Mouse (Mus musculus) embryonic facial prominence, embryonic 11.5 days (tissue): ENCODE measurements around the gene Tmem191c. TPM values are rescaled to one million over a fixed set of nuclear protein-coding genes. Genes with fewer than 3 reads are reported as not detected.

Source experiments
- ATAC-seq: fragments of 200-750 bp; cut with Nextera tagmentation; replicated peaks from 2 replicates; pipeline ENCODE4 v1.8.0; 2017; ENCODE audit warnings: low read depth; ENCODE audit not compliant: insufficient number of reproducible peaks, low FRiP score, low TSS enrichment
- DNase-seq: peaks from one replicate; pipeline ENCODE4 v3.0.0-alpha.2; 2015; ENCODE audit warnings: low spot score
- H3K27ac ChIP-seq: fragments of 300-500 bp; sonication (generic); replicated peaks from 2 replicates; pipeline ENCODE4 v1.5.1; 2014; ENCODE audit warnings: mild to moderate bottlenecking, low read depth, low read length, control low read depth
- H3K27me3 ChIP-seq: fragments of 300-500 bp; sonication (generic); 2 replicates; pipeline ENCODE4 v1.6.1; 2014; ENCODE audit warnings: mild to moderate bottlenecking, low read length, moderate library complexity, mixed read lengths; ENCODE audit not compliant: control insufficient read depth, insufficient read depth
- H3K36me3 ChIP-seq: fragments of 300-500 bp; sonication (generic); replicated peaks from 2 replicates; pipeline ENCODE4 v1.6.1; 2014; ENCODE audit warnings: low read depth, mild to moderate bottlenecking, low read length, moderate library complexity, mixed read lengths; ENCODE audit not compliant: control insufficient read depth, insufficient read depth
- H3K4me1 ChIP-seq: fragments of 300-500 bp; sonication (generic); 2 replicates; pipeline ENCODE4 v1.6.1; 2014; ENCODE audit warnings: low read length, mixed read lengths; ENCODE audit not compliant: control insufficient read depth, insufficient read depth
- H3K4me2 ChIP-seq: fragments of 300-500 bp; sonication (generic); 2 replicates; pipeline ENCODE4 v1.6.1; 2014; ENCODE audit warnings: low read depth, mild to moderate bottlenecking, control low read depth, low read length, moderate library complexity
- H3K4me3 ChIP-seq: fragments of 300-500 bp; sonication (generic); 2 replicates; pipeline ENCODE4 v1.5.1; 2014; ENCODE audit warnings: low read depth, low read length, control low read depth
- H3K9ac ChIP-seq: fragments of 300-500 bp; sonication (generic); replicated peaks from 2 replicates; pipeline ENCODE4 v1.6.1; 2014; ENCODE audit warnings: mild to moderate bottlenecking, control low read depth, low read length
- H3K9me3 ChIP-seq: fragments of 300-500 bp; sonication (generic); replicated peaks from 2 replicates; pipeline ENCODE4 v1.6.1; 2016; ENCODE audit warnings: mild to moderate bottlenecking, low read length, inconsistent platforms, mixed read lengths; ENCODE audit not compliant: control insufficient read depth
- WGBS: fragments of 180-500 bp; shearing (Covaris S2); extraction: QIAGEN DNeasy Blood & Tissue Kit; methylation state at CpG from one replicate; pipeline ENCODE4 v1.1.7; 2014; 5-methylcytosine and 5-hydroxymethylcytosine counted together
- polyA plus RNA-seq: library from polyadenylated mRNA; unstranded; fragments of >200 nt; fragmentation: Nextera tagmentation; extraction: Ambion mirVana; gene quantifications from 2 replicates; pipeline ENCODE4 v1.2.1, GENCODE M21; 2014

Gene Tmem191c
- polyA plus RNA-seq, 1 experiment from 2014 or later = 5.2 TPM

GRCm38 (mm10) chr16:17269872-17270271 is 6.0 kb upstream of the Tmem191c start:
- no peaks in the 10 kb centered on the region for H3K4me1 ChIP-seq
- peaks cover 2% of the 10 kb centered on the region; the same call in 1 of the 2 replicates for H3K9me3 ChIP-seq
- WGBS = 84% methylated on average over 5 of the region's 5 CpGs
- no peak overlapping the region for H3K4me3 ChIP-seq
- no peak overlapping the region for H3K4me2 ChIP-seq
- H3K27me3 ChIP-seq = no peaks in the 10 kb centered on the region
- DNase-seq (no peak), ATAC-seq (no peak)
- H3K36me3 ChIP-seq = no peaks in the 10 kb centered on the region
- no peak overlapping the region for H3K27ac ChIP-seq
- no peak overlapping the region for H3K9ac ChIP-seq

GRCm38 (mm10) chr16:17271124-17271523 is 4.8 kb upstream of the Tmem191c start:
- DNase-seq (no peak), ATAC-seq (no peak)
- Histone ChIP-seq H3K4me2 (no peak overlapping the region), H3K4me3 (no peak overlapping the region), H3K27me3 (no peaks in the 10 kb centered on the region), H3K36me3 (no peaks in the 10 kb centered on the region), H3K4me1 (no peaks in the 10 kb centered on the region), H3K27ac (no peak overlapping the region), H3K9me3 (peaks cover 2% of the 10 kb centered on the region; the same call in 1 of the 2 replicates), H3K9ac (no peak overlapping the region)
- 67% methylated on average over 4 of the region's 4 CpGs for WGBS

- H3K4me3 ChIP-seq = no peak overlapping the region
- no peak overlapping the region for H3K9ac ChIP-seq
- H3K36me3 ChIP-seq = no peaks in the 10 kb centered on the region
- peaks cover 2% of the 10 kb centered on the region for H3K27me3 ChIP-seq
- WGBS = 74% methylated on average over 6 of the region's 6 CpGs
- no peak overlapping the region for H3K27ac ChIP-seq
- ATAC-seq (no peak), DNase-seq (no peak)
- H3K4me1 ChIP-seq = peaks cover 2% of the 10 kb centered on the region; the same call in 1 of the 2 replicates
- H3K9me3 ChIP-seq = peaks cover 2% of the 10 kb centered on the region; the same call in 1 of the 2 replicates
- H3K4me2 ChIP-seq = no peak overlapping the region
Measured at GRCm38 (mm10) chr16:17271856-17272255, 4.0 kb upstream of the Tmem191c start.

- peak; percentile 75 for ATAC-seq
- H3K9ac ChIP-seq = peak overlapping the region; percentile 51; the same call in 1 of the 2 replicates
- peaks cover 20% of the 10 kb centered on the region for H3K27me3 ChIP-seq
- H3K27ac ChIP-seq = no peak overlapping the region
- H3K9me3 ChIP-seq = no peaks in the 10 kb centered on the region
- under 1% methylated on average over 62 of the region's 62 CpGs for WGBS
- H3K36me3 ChIP-seq = peaks cover 3% of the 10 kb centered on the region; the same call in 1 of the 2 replicates
- peaks cover 10% of the 10 kb centered on the region for H3K4me1 ChIP-seq
- H3K4me3 ChIP-seq = peak overlapping the region; percentile 53
- DNase-seq = peak; percentile 95
- peak overlapping the region; percentile 94 for H3K4me2 ChIP-seq
Measured at GRCm38 (mm10) chr16:17276164-17277151, 581 bp downstream of the Tmem191c start.

- DNase-seq = peak; percentile 67
- no peaks in the 10 kb centered on the region for H3K9me3 ChIP-seq
- H3K36me3 ChIP-seq = peaks cover 3% of the 10 kb centered on the region; the same call in 1 of the 2 replicates
- no peak overlapping the region for H3K27ac ChIP-seq
- peak overlapping the region; percentile 1; the same call in 1 of the 2 replicates for H3K9ac ChIP-seq
- H3K4me1 ChIP-seq = peaks cover 10% of the 10 kb centered on the region
- peak overlapping the region; percentile 94 for H3K4me2 ChIP-seq
- no peak for ATAC-seq
- peaks cover 20% of the 10 kb centered on the region for H3K27me3 ChIP-seq
- peak overlapping the region; percentile 53 for H3K4me3 ChIP-seq
- 1% methylated on average over 58 of the region's 61 CpGs for WGBS
Measured at GRCm38 (mm10) chr16:17277342-17278211, 1.7 kb downstream of the Tmem191c start.

GRCm38 (mm10) chr16:17280471-17280870 is 4.6 kb downstream of the Tmem191c start:
- DNase-seq (no peak), ATAC-seq (no peak)
- H3K4me2 ChIP-seq = no peak overlapping the region
- peaks cover 3% of the 10 kb centered on the region for H3K36me3 ChIP-seq
- no peaks in the 10 kb centered on the region for H3K9me3 ChIP-seq
- H3K27me3 ChIP-seq = peaks cover 20% of the 10 kb centered on the region
- 89% methylated on average over 11 of the region's 11 CpGs for WGBS
- H3K27ac ChIP-seq = no peak overlapping the region
- peaks cover 10% of the 10 kb centered on the region for H3K4me1 ChIP-seq
- H3K4me3 ChIP-seq = no peak overlapping the region
- H3K9ac ChIP-seq = no peak overlapping the region

GRCm38 (mm10) chr16:17283151-17283550 is 7.3 kb downstream of the Tmem191c start:
- Histone ChIP-seq H3K4me3 (no peak overlapping the region), H3K9me3 (no peaks in the 10 kb centered on the region), H3K4me2 (no peak overlapping the region), H3K27ac (no peak overlapping the region), H3K4me1 (no peaks in the 10 kb centered on the region), H3K36me3 (peaks cover 3% of the 10 kb centered on the region), H3K27me3 (peaks cover 7% of the 10 kb centered on the region), H3K9ac (no peak overlapping the region)
- WGBS = 85% methylated on average over 6 of the region's 6 CpGs
- DNase-seq = no peak
- ATAC-seq = no peak
